Mouse (Mus musculus) 416B (cell line): ENCODE measurements at regions not wholly inside any gene's neighbourhood (a gene's known extent, or its start where the extent isn't known, plus 50 kb on each side); places are given as distances from the start of the nearest gene placed in this dataset.

Experiments used
- DNase-seq: peaks from one replicate; pipeline ENCODE4 v3.0.0; 2011; ENCODE audit warnings: low read depth

- no peak for DNase-seq
Measured at GRCm38 (mm10) chr12:26068685-26069008, 346.4 kb downstream of the Rnf144a start.

- DNase-seq, result no peak
Measured at GRCm38 (mm10) chr12:26067866-26068684, 347.0 kb downstream of the Rnf144a start.

- DNase-seq, result no peak
Measured at GRCm38 (mm10) chr12:26060378-26060777, 354.7 kb downstream of the Rnf144a start.

GRCm38 (mm10) chr12:26059090-26059489 is 356.0 kb downstream of the Rnf144a start:
- no peak for DNase-seq

GRCm38 (mm10) chr12:26057491-26058054 is 357.5 kb downstream of the Rnf144a start:
- DNase-seq, result no peak

- DNase-seq, result no peak
Measured at GRCm38 (mm10) chr12:26046991-26047390, 368.1 kb downstream of the Rnf144a start.

GRCm38 (mm10) chr12:26045321-26045720 is 369.7 kb downstream of the Rnf144a start:
- DNase-seq, result no peak

- no peak for DNase-seq
Measured at GRCm38 (mm10) chr12:26012951-26013350, 402.1 kb downstream of the Rnf144a start.

- no peak for DNase-seq
Measured at GRCm38 (mm10) chr12:25994063-25994462, 421.0 kb downstream of the Rnf144a start.

GRCm38 (mm10) chr12:25991801-25992525 is 423.1 kb downstream of the Rnf144a start:
- no peak for DNase-seq

- DNase-seq, result no peak
Measured at GRCm38 (mm10) chr12:25982545-25982944, 432.5 kb downstream of the Rnf144a start.

GRCm38 (mm10) chr12:25978335-25978734 is 436.7 kb downstream of the Rnf144a start:
- no peak for DNase-seq

GRCm38 (mm10) chr12:25958584-25958983 is 456.5 kb downstream of the Rnf144a start:
- DNase-seq, result no peak

- DNase-seq, result peak; percentile 2
Measured at GRCm38 (mm10) chr12:25957547-25957946, 457.5 kb downstream of the Rnf144a start.

- DNase-seq, result no peak
Measured at GRCm38 (mm10) chr12:25947107-25947506, 467.9 kb downstream of the Rnf144a start.

GRCm38 (mm10) chr12:25946121-25946520 is 468.9 kb downstream of the Rnf144a start:
- peak; percentile 6 for DNase-seq

GRCm38 (mm10) chr12:25938856-25939255 is 476.2 kb downstream of the Rnf144a start:
- no peak for DNase-seq

GRCm38 (mm10) chr12:25934946-25935345 is 480.1 kb downstream of the Rnf144a start:
- no peak for DNase-seq

- no peak for DNase-seq
Measured at GRCm38 (mm10) chr12:25934526-25934925, 480.5 kb downstream of the Rnf144a start.

GRCm38 (mm10) chr12:25926367-25926766 is 488.7 kb downstream of the Rnf144a start:
- DNase-seq, result no peak

GRCm38 (mm10) chr12:25924526-25924925 is 490.5 kb downstream of the Rnf144a start:
- no peak for DNase-seq

GRCm38 (mm10) chr12:25923772-25924171 is 491.3 kb downstream of the Rnf144a start:
- DNase-seq, result no peak

GRCm38 (mm10) chr12:25905614-25906013 is 509.4 kb downstream of the Rnf144a start:
- DNase-seq, result no peak
